Mouse (Mus musculus): ENCODE measurements at regions not wholly inside any gene's neighbourhood (a gene's known extent, or its start where the extent isn't known, plus 50 kb on each side); places are given as distances from the start of the nearest gene placed in this dataset.

GRCm38 (mm10) chr13:52344383-52344782, 186.7 kb downstream of the Diras2 start:
- Histone ChIP-seq H3K4me1 (ENCODE audit: control insufficient read depth, insufficient read depth, low read depth, low read length) (no peaks in the 10 kb centered on the region; the same call in 1 of the 2 replicates), H3K36me3 (ENCODE audit: control insufficient read depth, insufficient read depth, low read length) (no peaks in the 10 kb centered on the region), H3K9ac (ENCODE audit: low read depth, low read length) (no peak overlapping the region), H3K4me2 (ENCODE audit: low read length) (no peak overlapping the region), H3K4me3 (ENCODE audit: low read length) (no peak overlapping the region), H3K27me3 (replicated peaks; ENCODE audit: control insufficient read depth, insufficient read depth, low read length) (0 out of 2 replicates have a peak, but pooled peaks cover 2% of the 10 kb centered on the region), H3K27ac (ENCODE audit: low read depth, low read length) (no peak overlapping the region), H3K9me3 (ENCODE audit: control insufficient read depth, low read length) (no peaks in the 10 kb centered on the region)
- 82% methylated on average over 2 of the region's 2 CpGs for WGBS
- no peak for ATAC-seq

DNA sequence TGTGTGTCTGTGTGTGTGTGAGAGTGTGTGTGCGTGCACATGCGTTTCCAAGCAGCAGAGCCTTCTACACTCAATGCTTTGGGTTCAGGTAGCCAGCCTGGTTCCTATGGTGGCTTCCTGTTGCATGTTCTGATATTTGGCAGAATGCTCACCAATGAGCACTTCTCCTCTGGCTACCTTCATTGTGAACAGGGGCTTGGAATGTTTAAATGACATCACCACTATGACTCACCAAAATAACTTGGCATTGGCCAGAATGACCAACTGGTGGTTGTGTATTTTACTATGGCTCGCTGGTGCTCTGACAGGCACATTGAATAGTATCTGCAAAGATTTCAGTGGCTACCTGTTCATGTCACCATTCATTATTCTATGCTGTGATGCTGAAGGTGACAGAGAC, 186.2 kb downstream of the Diras2 start:
- Histone ChIP-seq H3K4me1 (ENCODE audit: control insufficient read depth, insufficient read depth, low read depth, low read length) (no peaks in the 10 kb centered on the region; the same call in 1 of the 2 replicates), H3K4me3 (ENCODE audit: low read length) (no peak overlapping the region), H3K36me3 (ENCODE audit: control insufficient read depth, insufficient read depth, low read length) (no peaks in the 10 kb centered on the region), H3K9me3 (ENCODE audit: control insufficient read depth, low read length) (no peaks in the 10 kb centered on the region), H3K27ac (ENCODE audit: low read depth, low read length) (no peak overlapping the region), H3K9ac (ENCODE audit: low read depth, low read length) (no peak overlapping the region), H3K27me3 (replicated peaks; ENCODE audit: control insufficient read depth, insufficient read depth, low read length) (0 out of 2 replicates have a peak, but pooled peaks cover 2% of the 10 kb centered on the region), H3K4me2 (ENCODE audit: low read length) (no peak overlapping the region)
- ATAC-seq = no peak
- 96% methylated on average over 3 of the region's 3 CpGs for WGBS

GRCm38 (mm10) chr13:52345375-52346026, 185.6 kb downstream of the Diras2 start:
- Histone ChIP-seq H3K9me3 (ENCODE audit: control insufficient read depth, low read length) (no peaks in the 10 kb centered on the region), H3K4me3 (ENCODE audit: low read length) (no peak overlapping the region), H3K9ac (ENCODE audit: low read depth, low read length) (no peak overlapping the region), H3K27ac (ENCODE audit: low read depth, low read length) (no peak overlapping the region), H3K4me2 (ENCODE audit: low read length) (no peak overlapping the region), H3K27me3 (replicated peaks; ENCODE audit: control insufficient read depth, insufficient read depth, low read length) (0 out of 2 replicates have a peak, but pooled peaks cover 2% of the 10 kb centered on the region), H3K4me1 (ENCODE audit: control insufficient read depth, insufficient read depth, low read depth, low read length) (no peaks in the 10 kb centered on the region; the same call in 1 of the 2 replicates), H3K36me3 (ENCODE audit: control insufficient read depth, insufficient read depth, low read length) (no peaks in the 10 kb centered on the region)
- 67% methylated on average over 13 of the region's 13 CpGs for WGBS
- ATAC-seq = no peak

- WGBS = 85% methylated on average over 5 of the region's 5 CpGs
- H3K27ac ChIP-seq (ENCODE audit: low read depth, low read length) = no peak overlapping the region
- no peaks in the 10 kb centered on the region for H3K9me3 ChIP-seq (ENCODE audit: control insufficient read depth, low read length)
- no peak overlapping the region for H3K4me2 ChIP-seq (ENCODE audit: low read length)
- H3K4me3 ChIP-seq (ENCODE audit: low read length) = no peak overlapping the region
- 0 out of 2 replicates have a peak, but pooled peaks cover under 1% of the 10 kb centered on the region for H3K27me3 ChIP-seq (replicated peaks; ENCODE audit: control insufficient read depth, insufficient read depth, low read length)
- H3K9ac ChIP-seq (ENCODE audit: low read depth, low read length) = no peak overlapping the region
- no peaks in the 10 kb centered on the region; the same call in 1 of the 2 replicates for H3K4me1 ChIP-seq (ENCODE audit: control insufficient read depth, insufficient read depth, low read depth, low read length)
- ATAC-seq = no peak
- no peaks in the 10 kb centered on the region for H3K36me3 ChIP-seq (ENCODE audit: control insufficient read depth, insufficient read depth, low read length)
Measured at GRCm38 (mm10) chr13:52346027-52346375, 185.1 kb downstream of the Diras2 start.

GRCm38 (mm10) chr13:52347631-52348030, 183.4 kb downstream of the Diras2 start:
- H3K27ac ChIP-seq (ENCODE audit: low read depth, low read length) = no peak overlapping the region; the same call in 1 of the 2 replicates
- H3K9ac ChIP-seq (ENCODE audit: low read depth, low read length) = no peak overlapping the region
- peak; percentile 27; the same call in 1 of the 2 replicates for ATAC-seq
- H3K4me1 ChIP-seq (ENCODE audit: control insufficient read depth, insufficient read depth, low read depth, low read length) = no peaks in the 10 kb centered on the region; the same call in 1 of the 2 replicates
- H3K9me3 ChIP-seq (ENCODE audit: control insufficient read depth, low read length) = no peaks in the 10 kb centered on the region
- H3K27me3 ChIP-seq (replicated peaks; ENCODE audit: control insufficient read depth, insufficient read depth, low read length) = no peaks in the 10 kb centered on the region
- WGBS = 44% methylated on average over 2 of the region's 2 CpGs
- no peaks in the 10 kb centered on the region for H3K36me3 ChIP-seq (ENCODE audit: control insufficient read depth, insufficient read depth, low read length)
- H3K4me3 ChIP-seq (ENCODE audit: low read length) = no peak overlapping the region
- H3K4me2 ChIP-seq (ENCODE audit: low read length) = no peak overlapping the region

DNA sequence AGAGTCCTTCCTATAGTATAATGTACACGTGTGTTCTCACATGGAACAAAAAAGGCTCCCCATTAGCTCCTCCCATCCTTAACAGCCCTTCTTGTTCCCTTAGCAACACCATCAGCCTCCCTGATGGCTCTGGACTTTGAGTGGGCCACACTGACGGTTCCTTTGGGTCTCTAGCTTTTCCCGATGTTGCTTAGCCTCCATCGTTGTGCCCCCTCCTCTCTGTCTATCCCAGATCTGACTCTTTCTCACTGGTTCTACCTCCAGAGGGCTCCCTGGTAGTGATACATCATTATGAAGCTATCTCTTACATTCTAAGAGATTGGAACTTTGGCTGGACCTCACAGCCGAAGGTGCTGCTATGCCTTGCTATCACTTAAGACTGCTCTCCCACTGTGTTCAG, 181.5 kb downstream of the Diras2 start:
- no peak overlapping the region for H3K4me3 ChIP-seq (ENCODE audit: low read length)
- H3K4me2 ChIP-seq (ENCODE audit: low read length) = no peak overlapping the region
- H3K27ac ChIP-seq (ENCODE audit: low read depth, low read length) = no peak overlapping the region
- H3K36me3 ChIP-seq (ENCODE audit: control insufficient read depth, insufficient read depth, low read length) = no peaks in the 10 kb centered on the region
- no peak overlapping the region for H3K9ac ChIP-seq (ENCODE audit: low read depth, low read length)
- H3K9me3 ChIP-seq (ENCODE audit: control insufficient read depth, low read length) = no peaks in the 10 kb centered on the region
- no peaks in the 10 kb centered on the region; the same call in 1 of the 2 replicates for H3K4me1 ChIP-seq (ENCODE audit: control insufficient read depth, insufficient read depth, low read depth, low read length)
- H3K27me3 ChIP-seq (replicated peaks; ENCODE audit: control insufficient read depth, insufficient read depth, low read length) = no peaks in the 10 kb centered on the region
- WGBS = 89% methylated on average over 5 of the region's 5 CpGs
- ATAC-seq = no peak

- Histone ChIP-seq H3K9me3 (ENCODE audit: control insufficient read depth, low read length) (peaks cover 6% of the 10 kb centered on the region), H3K27me3 (replicated peaks; ENCODE audit: control insufficient read depth, insufficient read depth, low read length) (no peaks in the 10 kb centered on the region), H3K27ac (ENCODE audit: low read depth, low read length) (no peak overlapping the region), H3K4me1 (ENCODE audit: control insufficient read depth, insufficient read depth, low read depth, low read length) (no peaks in the 10 kb centered on the region; the same call in 1 of the 2 replicates), H3K4me2 (ENCODE audit: low read length) (no peak overlapping the region), H3K9ac (ENCODE audit: low read depth, low read length) (no peak overlapping the region), H3K36me3 (ENCODE audit: control insufficient read depth, insufficient read depth, low read length) (no peaks in the 10 kb centered on the region), H3K4me3 (ENCODE audit: low read length) (no peak overlapping the region)
- 84% methylated on average over 4 of the region's 4 CpGs for WGBS
- ATAC-seq = no peak
Measured at GRCm38 (mm10) chr13:52352576-52352975, 178.5 kb downstream of the Diras2 start.

- Histone ChIP-seq H3K4me3 (ENCODE audit: low read length) (no peak overlapping the region), H3K27ac (ENCODE audit: low read depth, low read length) (no peak overlapping the region), H3K36me3 (ENCODE audit: control insufficient read depth, insufficient read depth, low read length) (no peaks in the 10 kb centered on the region), H3K4me2 (ENCODE audit: low read length) (no peak overlapping the region), H3K9me3 (ENCODE audit: control insufficient read depth, low read length) (peaks cover 6% of the 10 kb centered on the region), H3K9ac (ENCODE audit: low read depth, low read length) (no peak overlapping the region), H3K27me3 (replicated peaks; ENCODE audit: control insufficient read depth, insufficient read depth, low read length) (no peaks in the 10 kb centered on the region), H3K4me1 (ENCODE audit: control insufficient read depth, insufficient read depth, low read depth, low read length) (no peaks in the 10 kb centered on the region)
- 55% methylated on average over 3 of the region's 3 CpGs for WGBS
- no peak for ATAC-seq
Measured at GRCm38 (mm10) chr13:52353437-52353836, 177.6 kb downstream of the Diras2 start.

DNA sequence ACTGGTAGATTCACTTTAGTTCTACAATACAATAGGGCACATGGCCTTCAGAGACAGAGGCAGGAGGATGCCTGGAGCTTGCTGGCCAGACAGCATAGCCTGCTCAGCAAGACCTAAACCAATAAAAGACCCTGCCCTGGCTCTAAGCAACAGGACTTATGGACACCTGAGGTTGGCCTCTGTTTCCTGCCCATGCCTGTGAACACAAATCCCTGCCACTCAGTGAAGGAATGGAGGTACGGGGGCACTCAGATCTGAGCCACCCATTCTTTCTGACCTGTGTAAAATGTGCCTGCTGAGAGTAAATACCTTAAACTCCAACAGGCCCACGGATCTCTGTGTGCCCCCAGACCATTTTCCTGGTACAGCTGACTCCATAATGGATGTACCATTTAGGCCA, 177.1 kb downstream of the Diras2 start:
- no peak overlapping the region for H3K4me2 ChIP-seq (ENCODE audit: low read length)
- ATAC-seq = no peak
- no peaks in the 10 kb centered on the region for H3K36me3 ChIP-seq (ENCODE audit: control insufficient read depth, insufficient read depth, low read length)
- H3K9ac ChIP-seq (ENCODE audit: low read depth, low read length) = no peak overlapping the region
- H3K9me3 ChIP-seq (ENCODE audit: control insufficient read depth, low read length) = peaks cover 6% of the 10 kb centered on the region
- 88% methylated on average over 2 of the region's 2 CpGs for WGBS
- no peaks in the 10 kb centered on the region for H3K27me3 ChIP-seq (replicated peaks; ENCODE audit: control insufficient read depth, insufficient read depth, low read length)
- H3K4me3 ChIP-seq (ENCODE audit: low read length) = no peak overlapping the region
- H3K4me1 ChIP-seq (ENCODE audit: control insufficient read depth, insufficient read depth, low read depth, low read length) = no peaks in the 10 kb centered on the region
- H3K27ac ChIP-seq (ENCODE audit: low read depth, low read length) = no peak overlapping the region

All from hindbrain, embryonic 16.5 days (tissue).